Mouse (Mus musculus): ENCODE measurements at regions not wholly inside any gene's neighbourhood (a gene's known extent, or its start where the extent isn't known, plus 50 kb on each side); places are given as distances from the start of the nearest gene placed in this dataset.

- CTCF ChIA-PET = no interaction called here
- POLR2A ChIA-PET = no interaction called here
Observed at GRCm38 (mm10) chr2:17837541-17838380, 106.5 kb upstream of the Nebl start.

- ChIA-PET POLR2A (no interaction called here), CTCF (no interaction called here)
Observed at GRCm38 (mm10) chr2:17832726-17833125, 101.5 kb upstream of the Nebl start.

- ChIA-PET CTCF (interaction anchor here in 2 of 4 experiments (1.0 to 1.2 kb wide), 2 partner anchors 9 to 12 kb away, joined by 3 read pairs; no protein-coding TSS in a partner anchor), POLR2A (interaction anchor here in 2 of 4 experiments (0.6 to 1.8 kb wide), 5 partner anchors 8 to 174 kb away, joined by 3 to 7 read pairs (median 3); no protein-coding TSS in a partner anchor)
Observed at GRCm38 (mm10) chr2:17830216-17830615, 99.0 kb upstream of the Nebl start.

DNA sequence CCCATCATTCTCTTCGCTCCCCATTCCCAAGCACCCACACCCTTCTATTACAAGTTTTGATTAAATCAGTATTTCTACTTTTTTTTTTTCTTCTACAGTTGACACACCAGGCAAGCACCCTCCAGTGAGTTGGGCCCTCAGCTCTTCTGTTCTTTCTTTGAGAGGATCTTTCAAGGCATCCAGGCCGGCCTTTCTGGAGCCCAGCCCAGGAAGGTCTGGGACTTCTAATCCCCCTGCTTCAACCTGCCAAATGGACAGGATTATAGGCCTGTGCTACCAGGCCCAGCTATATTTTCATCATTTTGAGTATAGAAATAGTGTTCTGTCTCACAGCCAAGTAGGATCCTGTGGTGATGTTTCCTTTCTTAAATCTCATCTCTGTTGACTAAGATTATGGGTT is 94.0 kb upstream of the Nebl start:
- CTCF ChIA-PET = no interaction called here
- POLR2A ChIA-PET = no interaction called here

DNA sequence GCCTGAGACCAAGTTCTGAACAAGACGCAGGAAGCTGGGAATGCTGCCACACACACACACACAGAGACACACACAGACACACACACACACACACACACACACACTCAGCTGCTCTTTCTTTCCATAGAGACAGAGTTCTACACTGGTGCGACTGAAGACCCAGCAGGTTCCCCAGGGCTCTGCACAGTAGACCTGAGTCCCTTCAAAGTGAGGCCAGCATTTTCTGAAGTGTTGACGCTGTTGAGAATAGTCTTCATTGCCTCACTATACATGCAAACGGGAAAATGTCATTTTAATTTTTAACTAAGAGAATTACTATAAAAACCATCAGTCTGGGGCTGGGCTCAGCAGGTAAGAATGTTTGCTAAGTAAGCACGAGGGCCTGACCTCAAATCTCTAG is 92.9 kb upstream of the Nebl start:
- ChIA-PET CTCF (no interaction called here), POLR2A (no interaction called here)

GRCm38 (mm10) chr2:17822621-17823006 is 91.3 kb upstream of the Nebl start:
- ChIA-PET CTCF (interaction anchor here in 1 of 4 experiments (1.3 kb wide), 1 partner anchor 178 kb away, joined by 4 read pairs; no protein-coding TSS in a partner anchor), POLR2A (interaction anchor here in 2 of 4 experiments (1.2 to 1.3 kb wide), 2 partner anchors 7 to 499 kb away, joined by 3 read pairs; no protein-coding TSS in a partner anchor)

DNA sequence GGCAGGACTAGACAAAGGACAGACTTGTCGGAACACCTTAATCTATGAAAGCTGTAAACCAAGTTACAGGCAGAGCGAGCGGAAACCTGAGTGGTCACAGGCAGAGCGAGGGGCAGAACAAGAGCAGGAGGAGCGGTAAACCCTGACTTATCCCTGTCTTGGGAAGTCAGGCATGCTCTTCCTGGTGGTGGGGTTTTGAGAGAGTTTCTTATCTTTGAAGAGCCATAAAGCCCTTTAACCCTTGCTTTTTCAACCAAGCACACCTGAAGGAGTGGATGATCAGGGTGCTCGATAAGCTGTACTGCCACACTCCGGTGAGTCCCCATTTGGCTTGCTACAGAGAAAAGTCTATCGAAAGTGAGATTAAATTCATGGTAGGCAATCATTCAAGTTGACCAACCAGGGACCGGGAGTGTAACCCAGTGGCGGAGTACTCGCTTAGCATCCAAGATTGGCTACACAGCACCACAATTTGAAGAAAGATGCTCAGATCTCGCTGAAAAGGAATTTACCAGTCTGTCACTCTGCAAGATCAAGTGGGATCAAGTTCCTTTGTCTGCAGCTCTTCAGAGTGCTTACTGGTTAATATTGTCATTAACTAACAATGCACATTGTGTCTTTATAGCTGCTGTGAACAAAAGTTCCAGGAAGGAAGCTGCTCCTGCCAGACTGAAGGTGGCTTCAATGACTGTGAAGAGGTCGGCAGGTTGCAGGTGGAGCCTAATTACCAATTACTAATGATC is 90.8 kb upstream of the Nebl start:
- ChIA-PET CTCF (interaction anchor here in 1 of 4 experiments (1.3 kb wide), 1 partner anchor 178 kb away, joined by 4 read pairs; no protein-coding TSS in a partner anchor), POLR2A (interaction anchor here in 2 of 4 experiments (0.6 to 1.3 kb wide), 3 partner anchors 8 to 499 kb away, joined by 3 read pairs; no protein-coding TSS in a partner anchor)

- CTCF ChIA-PET = no interaction called here
- POLR2A ChIA-PET = interaction anchor here in 1 of 4 experiments (1.4 kb wide), 1 partner anchor 167 kb away, joined by 3 read pairs; no protein-coding TSS in a partner anchor
Observed at GRCm38 (mm10) chr2:17811943-17812670, 80.8 kb upstream of the Nebl start.
